Mouse (Mus musculus) cerebellum, postnatal 36 days (tissue): ENCODE data around the gene Olfr155.

ENCODE experiments used
- DNase-seq, 2 experiments: peaks; one replicate each; pipeline ENCODE4 v3.0.0; 2021 to 2022; ENCODE audit warnings: mixed read lengths in 2 of 2

Olfr155 gene

GRCm38 (mm10) chr4:43851265-43851664 lies at the start of gene Olfr155:
TSS of gene Olfr155 (plus strand) at chr4:43851565.
- no peak for DNase-seq

- DNase-seq: no peak
Measured at GRCm38 (mm10) chr4:43822896-43823550, 28.3 kb upstream of the Olfr155 start.

- no peak for DNase-seq
Measured at GRCm38 (mm10) chr4:43823845-43824337, 27.5 kb upstream of the Olfr155 start, which contains the start of gene Olfr156. TSS of gene Olfr156 (minus strand) at chr4:43823895.

- DNase-seq: no peak
Measured at GRCm38 (mm10) chr4:43828806-43829205, 22.6 kb upstream of the Olfr155 start.

- DNase-seq: no peak
Measured at GRCm38 (mm10) chr4:43832031-43832430, 19.3 kb upstream of the Olfr155 start.

GRCm38 (mm10) chr4:43833752-43834151 lies 17.6 kb upstream of the Olfr155 start:
- no peak for DNase-seq

- DNase-seq: no peak
Measured at GRCm38 (mm10) chr4:43834749-43835148, 16.6 kb upstream of the Olfr155 start.

GRCm38 (mm10) chr4:43838326-43838725 lies 13.0 kb upstream of the Olfr155 start:
- DNase-seq: no peak

- DNase-seq: no peak
Measured at GRCm38 (mm10) chr4:43840101-43840500, 11.3 kb upstream of the Olfr155 start, which contains the start of gene Olfr157. TSS of gene Olfr157 (minus strand) at chr4:43840201.

- no peak for DNase-seq
Measured at GRCm38 (mm10) chr4:43854101-43854500, 2.7 kb downstream of the Olfr155 start.

GRCm38 (mm10) chr4:43859886-43860285 lies 8.5 kb downstream of the Olfr155 start:
- no peak for DNase-seq

GRCm38 (mm10) chr4:43860744-43861519 lies 9.6 kb downstream of the Olfr155 start:
- peak; percentile 63 to 72 for DNase-seq

- no peak for DNase-seq
Measured at GRCm38 (mm10) chr4:43863298-43863697, 11.9 kb downstream of the Olfr155 start.

GRCm38 (mm10) chr4:43869821-43870220 lies 18.5 kb downstream of the Olfr155 start:
- DNase-seq: no peak

GRCm38 (mm10) chr4:43874501-43874900 lies 23.1 kb downstream of the Olfr155 start:
- DNase-seq: no peak

- peak; percentile 79 to 85 for DNase-seq
Measured at GRCm38 (mm10) chr4:43875160-43875918, 24.0 kb downstream of the Olfr155 start, which contains the start of gene Reck. TSS of gene Reck (plus strand) at chr4:43875530.

- DNase-seq: peak; percentile 27 to 39
Measured at GRCm38 (mm10) chr4:43875919-43876411, 24.6 kb downstream of the Olfr155 start.

- no peak for DNase-seq
Measured at GRCm38 (mm10) chr4:43877230-43877629, 25.9 kb downstream of the Olfr155 start.

- no peak for DNase-seq
Measured at GRCm38 (mm10) chr4:43878121-43878776, 26.9 kb downstream of the Olfr155 start.

GRCm38 (mm10) chr4:43879566-43879965 lies 28.2 kb downstream of the Olfr155 start:
- DNase-seq: no peak

- no peak for DNase-seq
Measured at GRCm38 (mm10) chr4:43884196-43884595, 32.8 kb downstream of the Olfr155 start.

- DNase-seq: no peak
Measured at GRCm38 (mm10) chr4:43891247-43891646, 39.9 kb downstream of the Olfr155 start.
